Mouse (Mus musculus): ENCODE data around the gene Rab1b. TPM values are rescaled to one million over a fixed set of nuclear protein-coding genes. Genes with fewer than 3 reads are reported as not detected.

Rab1b gene
- polyA plus RNA-seq, 1 experiment from 2014 or later: 213 TPM

DNA sequence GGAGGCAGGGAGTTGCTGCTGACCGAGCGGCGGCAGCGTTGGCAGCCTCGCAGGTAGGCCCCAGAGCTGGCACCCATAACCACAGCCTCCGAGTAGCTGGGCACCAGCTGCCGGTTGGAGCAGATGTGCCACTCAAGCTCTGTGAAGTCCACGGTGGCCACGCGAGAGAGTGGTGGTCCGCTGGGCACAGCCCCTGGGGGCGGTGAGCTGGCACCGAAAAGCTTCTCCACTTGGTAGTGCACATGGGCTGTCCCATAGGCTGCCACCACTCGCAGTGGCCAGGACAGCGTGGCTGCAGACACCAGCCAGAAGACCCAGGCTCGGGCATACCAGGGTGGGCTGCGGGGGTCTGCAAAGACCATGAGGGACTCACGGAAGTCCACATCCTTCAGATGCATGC lies 24.9 kb downstream of the Rab1b start:
- no peak for ATAC-seq (ENCODE audit: low FRiP score)
- H3K4me1 ChIP-seq (replicated peaks; ENCODE audit: control insufficient read depth, insufficient read depth, low read length): 0 out of 2 replicates have a peak, but pooled peaks cover 3% of the 10 kb centered on the region
- no peak overlapping the region for H3K9ac ChIP-seq
- H3K4me2 ChIP-seq (replicated peaks): no peak overlapping the region
- DNase-seq (ENCODE audit: low spot score): no peak
- 72% methylated on average over 18 of the region's 18 CpGs for WGBS
- no peaks in the 10 kb centered on the region for H3K9me3 ChIP-seq (ENCODE audit: control insufficient read depth, low read length)
- H3K4me3 ChIP-seq (replicated peaks; ENCODE audit: low read length): no peak overlapping the region
- H3K27me3 ChIP-seq (ENCODE audit: control insufficient read depth, insufficient read depth, low read length): peaks cover 57% of the 10 kb centered on the region
- H3K36me3 ChIP-seq (replicated peaks; ENCODE audit: control insufficient read depth, insufficient read depth): no peaks in the 10 kb centered on the region; the same call in 1 of the 2 replicates
- no peak overlapping the region for H3K27ac ChIP-seq

- Histone ChIP-seq H3K4me3 (replicated peaks; ENCODE audit: low read length) (no peak overlapping the region), H3K9ac (no peak overlapping the region), H3K4me2 (replicated peaks) (no peak overlapping the region), H3K9me3 (ENCODE audit: control insufficient read depth, low read length) (no peaks in the 10 kb centered on the region), H3K4me1 (replicated peaks; ENCODE audit: control insufficient read depth, insufficient read depth, low read length) (no peaks in the 10 kb centered on the region), H3K27me3 (ENCODE audit: control insufficient read depth, insufficient read depth, low read length) (peaks cover 37% of the 10 kb centered on the region), H3K36me3 (replicated peaks; ENCODE audit: control insufficient read depth, insufficient read depth) (no peaks in the 10 kb centered on the region; the same call in 1 of the 2 replicates), H3K27ac (no peak overlapping the region)
- WGBS: 97% methylated on average over 1 of the region's 1 CpGs
- no peak for DNase-seq (ENCODE audit: low spot score)
- ATAC-seq (ENCODE audit: low FRiP score): no peak
Measured at GRCm38 (mm10) chr19:5079279-5079678, 27.6 kb downstream of the Rab1b start.

DNA sequence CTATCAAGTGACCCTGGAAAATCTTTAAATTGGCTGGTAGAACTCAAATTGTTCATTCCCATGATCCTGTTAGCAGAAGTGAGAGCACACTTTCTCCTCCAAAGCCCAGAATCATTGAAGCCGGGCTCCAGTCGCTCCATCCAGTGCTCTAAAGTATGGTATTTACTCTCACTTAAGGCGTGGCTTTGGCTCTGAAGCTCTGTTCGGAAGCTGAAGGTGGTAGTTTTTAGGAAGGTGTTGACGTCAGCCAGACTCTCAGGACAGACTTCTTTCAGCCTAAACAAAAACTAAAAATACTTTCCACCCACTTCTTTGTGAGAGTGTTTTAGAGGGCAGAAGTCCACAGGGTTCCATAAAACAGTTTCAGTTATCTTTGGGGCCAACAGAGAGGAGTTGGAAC lies 33.4 kb downstream of the Rab1b start:
- Histone ChIP-seq H3K4me2 (replicated peaks) (no peak overlapping the region), H3K9me3 (ENCODE audit: control insufficient read depth, low read length) (no peaks in the 10 kb centered on the region), H3K9ac (no peak overlapping the region), H3K4me3 (replicated peaks; ENCODE audit: low read length) (no peak overlapping the region), H3K27ac (no peak overlapping the region), H3K36me3 (replicated peaks; ENCODE audit: control insufficient read depth, insufficient read depth) (no peaks in the 10 kb centered on the region), H3K4me1 (replicated peaks; ENCODE audit: control insufficient read depth, insufficient read depth, low read length) (peaks cover 8% of the 10 kb centered on the region), H3K27me3 (ENCODE audit: control insufficient read depth, insufficient read depth, low read length) (peaks cover 7% of the 10 kb centered on the region; the same call in 1 of the 2 replicates)
- DNase-seq (ENCODE audit: low spot score) (no peak), ATAC-seq (ENCODE audit: low FRiP score) (no peak)
- 47% methylated on average over 5 of the region's 5 CpGs for WGBS

GRCm38 (mm10) chr19:5073028-5073427 lies 33.8 kb downstream of the Rab1b start:
- Histone ChIP-seq H3K9ac (no peak overlapping the region), H3K4me1 (replicated peaks; ENCODE audit: control insufficient read depth, insufficient read depth, low read length) (peaks cover 13% of the 10 kb centered on the region), H3K4me3 (replicated peaks; ENCODE audit: low read length) (0 out of 2 replicates have a peak overlapping the region, but pooled peaks have one; percentile 40), H3K9me3 (ENCODE audit: control insufficient read depth, low read length) (no peaks in the 10 kb centered on the region), H3K27ac (no peak overlapping the region), H3K4me2 (replicated peaks) (peak overlapping the region; percentile 59), H3K27me3 (ENCODE audit: control insufficient read depth, insufficient read depth, low read length) (peaks cover 12% of the 10 kb centered on the region; the same call in 1 of the 2 replicates), H3K36me3 (replicated peaks; ENCODE audit: control insufficient read depth, insufficient read depth) (no peaks in the 10 kb centered on the region)
- DNase-seq (ENCODE audit: low spot score) (peak; percentile 77), ATAC-seq (ENCODE audit: low FRiP score) (no peak)
- 2% methylated on average over 15 of the region's 15 CpGs for WGBS

DNA sequence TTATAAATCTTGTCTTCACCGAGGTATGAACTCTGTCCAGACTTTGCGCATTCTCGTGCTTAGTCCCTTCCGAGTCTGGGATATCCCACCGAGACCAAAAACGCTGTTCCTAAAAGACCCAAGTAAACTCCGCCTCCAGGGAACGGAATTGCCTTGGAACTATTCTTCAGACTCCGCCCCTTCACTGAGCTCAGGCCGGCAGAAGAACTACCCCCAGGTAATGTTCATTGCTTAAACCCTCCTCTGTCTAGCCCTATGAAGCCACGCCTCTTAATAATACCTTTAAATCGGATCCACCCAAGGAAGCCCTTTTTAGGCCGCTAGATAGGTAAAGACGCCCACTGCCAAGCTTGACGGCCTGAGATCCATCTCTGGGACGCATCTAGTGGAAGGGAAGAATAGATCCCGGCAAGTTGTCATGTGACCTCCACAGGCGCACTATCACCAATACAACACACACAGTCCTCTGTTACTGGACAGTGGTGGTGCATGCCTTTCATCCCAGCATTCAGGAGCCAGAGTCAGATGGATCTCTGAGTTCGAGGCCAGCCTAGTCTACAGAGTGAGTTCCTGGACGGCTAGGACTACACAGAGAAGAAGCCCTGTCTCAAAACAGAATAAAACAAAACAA lies 34.4 kb downstream of the Rab1b start:
- DNase-seq (ENCODE audit: low spot score) (no peak), ATAC-seq (ENCODE audit: low FRiP score) (no peak; the same call in 1 of the 2 replicates)
- H3K4me2 ChIP-seq (replicated peaks): peak overlapping the region; percentile 59
- no peaks in the 10 kb centered on the region for H3K9me3 ChIP-seq (ENCODE audit: control insufficient read depth, low read length)
- peaks cover 17% of the 10 kb centered on the region for H3K4me1 ChIP-seq (replicated peaks; ENCODE audit: control insufficient read depth, insufficient read depth, low read length)
- peak overlapping the region; percentile 47 for H3K9ac ChIP-seq
- peaks cover 13% of the 10 kb centered on the region; the same call in 1 of the 2 replicates for H3K27me3 ChIP-seq (ENCODE audit: control insufficient read depth, insufficient read depth, low read length)
- H3K4me3 ChIP-seq (replicated peaks; ENCODE audit: low read length): peak overlapping the region; percentile 40
- 3% methylated on average over 20 of the region's 20 CpGs for WGBS
- H3K27ac ChIP-seq: no peak overlapping the region
- no peaks in the 10 kb centered on the region for H3K36me3 ChIP-seq (replicated peaks; ENCODE audit: control insufficient read depth, insufficient read depth)

- peak overlapping the region; percentile 40 for H3K4me3 ChIP-seq (replicated peaks; ENCODE audit: low read length)
- peak overlapping the region; percentile 46; the same call in 1 of the 2 replicates for H3K27ac ChIP-seq
- H3K9me3 ChIP-seq (ENCODE audit: control insufficient read depth, low read length): no peaks in the 10 kb centered on the region
- peak overlapping the region; percentile 59 for H3K4me2 ChIP-seq (replicated peaks)
- peaks cover 20% of the 10 kb centered on the region; the same call in 1 of the 2 replicates for H3K27me3 ChIP-seq (ENCODE audit: control insufficient read depth, insufficient read depth, low read length)
- peaks cover 22% of the 10 kb centered on the region for H3K4me1 ChIP-seq (replicated peaks; ENCODE audit: control insufficient read depth, insufficient read depth, low read length)
- WGBS: under 1% methylated on average over 40 of the region's 40 CpGs
- peak overlapping the region; percentile 47 for H3K9ac ChIP-seq
- ATAC-seq (ENCODE audit: low FRiP score): peak; percentile 73
- H3K36me3 ChIP-seq (replicated peaks; ENCODE audit: control insufficient read depth, insufficient read depth): no peaks in the 10 kb centered on the region
- peak; percentile 70 for DNase-seq (ENCODE audit: low spot score)
Measured at GRCm38 (mm10) chr19:5071545-5072369, 35.1 kb downstream of the Rab1b start.

DNA sequence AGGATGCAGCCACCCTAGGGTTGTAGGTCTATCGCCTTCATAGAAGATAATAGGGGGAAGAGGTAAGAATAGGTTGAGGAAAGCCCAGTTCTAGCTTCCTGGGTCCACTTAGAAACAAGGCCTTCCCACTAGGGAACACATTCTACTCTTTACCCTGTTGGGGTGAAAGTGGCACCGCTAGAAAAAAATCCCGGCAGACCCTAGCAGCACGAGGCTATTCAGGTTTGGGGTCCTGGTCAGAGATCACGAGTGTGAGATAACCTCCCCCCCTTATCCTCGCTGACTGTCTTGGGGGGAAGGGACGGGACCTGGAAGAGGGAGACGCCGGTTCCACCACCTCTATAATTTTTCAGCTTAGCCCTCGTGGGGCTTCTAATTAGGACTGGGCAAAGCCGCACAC lies 35.8 kb downstream of the Rab1b start:
- H3K4me1 ChIP-seq (replicated peaks; ENCODE audit: control insufficient read depth, insufficient read depth, low read length): peaks cover 22% of the 10 kb centered on the region
- no peak for ATAC-seq (ENCODE audit: low FRiP score)
- H3K27ac ChIP-seq: no peak overlapping the region
- H3K27me3 ChIP-seq (ENCODE audit: control insufficient read depth, insufficient read depth, low read length): peaks cover 21% of the 10 kb centered on the region; the same call in 1 of the 2 replicates
- peak overlapping the region; percentile 47 for H3K9ac ChIP-seq
- H3K36me3 ChIP-seq (replicated peaks; ENCODE audit: control insufficient read depth, insufficient read depth): no peaks in the 10 kb centered on the region
- no peaks in the 10 kb centered on the region for H3K9me3 ChIP-seq (ENCODE audit: control insufficient read depth, low read length)
- WGBS: 13% methylated on average over 11 of the region's 11 CpGs
- no peak for DNase-seq (ENCODE audit: low spot score)
- peak overlapping the region; percentile 59 for H3K4me2 ChIP-seq (replicated peaks)
- H3K4me3 ChIP-seq (replicated peaks; ENCODE audit: low read length): peak overlapping the region; percentile 40

DNA sequence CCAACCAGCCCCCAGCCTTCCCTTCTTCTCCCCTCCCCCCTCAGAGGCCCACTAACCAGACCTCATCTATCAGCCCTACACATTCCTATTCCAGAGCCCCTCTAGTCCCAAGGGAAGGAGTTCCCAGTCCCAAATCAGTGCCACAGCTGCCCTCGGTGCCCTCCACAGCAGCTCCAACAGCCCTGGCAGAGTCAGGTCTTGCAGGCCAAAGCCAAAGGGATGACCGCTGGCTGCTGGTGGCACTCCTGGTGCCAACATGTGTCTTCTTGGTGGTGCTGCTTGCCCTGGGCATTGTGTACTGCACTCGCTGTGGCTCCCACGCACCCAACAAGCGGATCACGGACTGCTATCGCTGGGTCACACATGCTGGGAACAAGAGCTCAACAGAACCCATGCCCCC lies 36.9 kb downstream of the Rab1b start:
- no peak overlapping the region for H3K9ac ChIP-seq
- DNase-seq (ENCODE audit: low spot score) (no peak), ATAC-seq (ENCODE audit: low FRiP score) (no peak)
- H3K36me3 ChIP-seq (replicated peaks; ENCODE audit: control insufficient read depth, insufficient read depth): no peaks in the 10 kb centered on the region
- peaks cover 22% of the 10 kb centered on the region for H3K4me1 ChIP-seq (replicated peaks; ENCODE audit: control insufficient read depth, insufficient read depth, low read length)
- H3K9me3 ChIP-seq (ENCODE audit: control insufficient read depth, low read length): no peaks in the 10 kb centered on the region
- peak overlapping the region; percentile 64; the same call in 1 of the 2 replicates for H3K4me2 ChIP-seq (replicated peaks)
- 82% methylated on average over 7 of the region's 7 CpGs for WGBS
- no peak overlapping the region for H3K27ac ChIP-seq
- peaks cover 21% of the 10 kb centered on the region; the same call in 1 of the 2 replicates for H3K27me3 ChIP-seq (ENCODE audit: control insufficient read depth, insufficient read depth, low read length)
- H3K4me3 ChIP-seq (replicated peaks; ENCODE audit: low read length): peak overlapping the region; percentile 7; the same call in 1 of the 2 replicates

- Histone ChIP-seq H3K36me3 (replicated peaks; ENCODE audit: control insufficient read depth, insufficient read depth) (no peaks in the 10 kb centered on the region), H3K4me2 (replicated peaks) (peak overlapping the region; percentile 64), H3K9me3 (ENCODE audit: control insufficient read depth, low read length) (no peaks in the 10 kb centered on the region), H3K9ac (no peak overlapping the region), H3K27me3 (ENCODE audit: control insufficient read depth, insufficient read depth, low read length) (peaks cover 21% of the 10 kb centered on the region; the same call in 1 of the 2 replicates), H3K27ac (no peak overlapping the region), H3K4me1 (replicated peaks; ENCODE audit: control insufficient read depth, insufficient read depth, low read length) (peaks cover 22% of the 10 kb centered on the region), H3K4me3 (replicated peaks; ENCODE audit: low read length) (no peak overlapping the region)
- DNase-seq (ENCODE audit: low spot score) (no peak), ATAC-seq (ENCODE audit: low FRiP score) (no peak)
- WGBS: 93% methylated on average over 5 of the region's 5 CpGs
Measured at GRCm38 (mm10) chr19:5069486-5069885, 37.4 kb downstream of the Rab1b start.
